Comparison of ENCODE assay signal across 24 mouse cellular contexts in the genomic region with DNA sequence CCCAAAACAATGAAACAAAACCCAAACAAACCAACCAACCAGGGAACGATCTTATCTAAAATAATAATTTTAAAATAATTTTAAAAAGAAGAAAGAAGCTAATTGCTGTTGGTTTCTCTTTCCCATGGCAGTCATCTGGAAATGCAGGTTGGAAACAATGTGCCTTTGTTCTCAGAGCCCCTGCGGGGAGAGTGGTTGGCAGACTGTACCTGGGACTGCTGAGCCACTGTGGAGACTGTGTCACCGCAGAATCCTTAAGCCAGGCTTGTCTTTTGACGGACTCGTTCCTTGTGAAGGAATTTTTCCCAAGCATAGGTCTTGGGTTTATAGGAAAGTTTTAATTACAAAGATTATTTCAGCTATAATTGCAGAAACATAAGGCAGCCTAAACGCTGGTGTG.
"Had no signal": no experiment of that assay in that cellular context is flagged by ENCODE, and none has a peak within 500 bp of the region (broad histone marks: within the 10 kb centered on the region; RNA-seq: fewer than 3 reads in every experiment).

No protein-coding gene starts in this region.

- H3K4me1 ChIP-seq: heart, embryonic 12.5 days; hindbrain, embryonic 12.5 days; intestine, embryonic 15.5 days; limb, embryonic 10.5 days; limb, embryonic 12.5 days had no signal

- DNase-seq: gastrocnemius, postnatal 14 days; gastrocnemius, postnatal 36 days; heart, adult 18-20 months; heart, postnatal 10 days; heart, postnatal 4 days; kidney, adult 18-20 months; kidney, adult 8-10 months; kidney, postnatal 10 days; kidney, postnatal 25 days; kidney, postnatal 4 days; liver had no signal

- ATAC-seq: hindbrain, embryonic 16.5 days; inflammation-experienced regulatory T-cells, adult 6 months; intestine, embryonic 15.5 days; intestine, postnatal 0 days had no signal

- H3K27ac ChIP-seq: heart, embryonic 10.5 days; hindbrain, embryonic 10.5 days; hindbrain, embryonic 12.5 days; hindbrain, embryonic 14.5 days; intestine, embryonic 15.5 days; layer of hippocampus, adult 2 months; limb, embryonic 10.5 days; limb, embryonic 12.5 days had no signal

- H3K4me3 ChIP-seq: heart, embryonic 10.5 days; heart, embryonic 12.5 days; hindbrain, embryonic 10.5 days; hindbrain, embryonic 12.5 days; intestine, embryonic 15.5 days; layer of hippocampus, adult 2 months; limb, embryonic 10.5 days; limb, embryonic 12.5 days had no signal

- H3K9ac ChIP-seq: heart, embryonic 12.5 days; hindbrain, embryonic 12.5 days; hindbrain, embryonic 14.5 days; intestine, embryonic 15.5 days; limb, embryonic 12.5 days had no signal

- H3K27me3 ChIP-seq: heart, embryonic 12.5 days; hindbrain, embryonic 12.5 days; intestine, embryonic 15.5 days; limb, embryonic 12.5 days had no signal

- H3K4me2 ChIP-seq: heart, embryonic 12.5 days; hindbrain, embryonic 12.5 days; hindbrain, embryonic 14.5 days; intestine, embryonic 15.5 days; limb, embryonic 12.5 days; liver, embryonic 11.5 days had no signal

- H3K9me3 ChIP-seq: heart, embryonic 10.5 days; heart, embryonic 12.5 days; hindbrain, embryonic 10.5 days; hindbrain, embryonic 12.5 days; intestine, embryonic 15.5 days; limb, embryonic 10.5 days; limb, embryonic 12.5 days had no signal
